Mouse (Mus musculus) forebrain, embryonic 16.5 days (tissue): ENCODE measurements around the gene Klk1b3. TPM values are rescaled to one million over a fixed set of nuclear protein-coding genes. Genes with fewer than 3 reads are reported as not detected.
"Not testable (repeated sequence)": the region's sequence is repeated elsewhere in the genome, so short reads cannot be mapped to it uniquely, and the experiment has no call there.

Source experiments
- ATAC-seq: fragments of 200-750 bp; cut with Nextera tagmentation; 2 replicates; pipeline ENCODE4 v1.8.0; 2017; ENCODE audit warnings: mild to moderate bottlenecking, moderate library complexity
- H3K27ac ChIP-seq: fragments of 300-500 bp; sonication (generic); 2 replicates; pipeline ENCODE4 v1.5.1; 2014; ENCODE audit warnings: low read length, control low read depth
- H3K27me3 ChIP-seq: fragments of 300-500 bp; sonication (generic); replicated peaks from 2 replicates; pipeline ENCODE4 v1.6.1; 2014; ENCODE audit warnings: low read length; ENCODE audit not compliant: control insufficient read depth, insufficient read depth
- H3K36me3 ChIP-seq: fragments of 300-500 bp; sonication (generic); 2 replicates; pipeline ENCODE4 v1.6.1; 2014; ENCODE audit not compliant: control insufficient read depth, insufficient read depth
- H3K4me1 ChIP-seq: fragments of 300-500 bp; sonication (generic); replicated peaks from 2 replicates; pipeline ENCODE4 v1.6.1; 2014; ENCODE audit warnings: low read length; ENCODE audit not compliant: control insufficient read depth, insufficient read depth
- H3K4me2 ChIP-seq: fragments of 300-500 bp; sonication (generic); 2 replicates; pipeline ENCODE4 v1.6.1; 2014; ENCODE audit warnings: mild to moderate bottlenecking, low read length, control low read depth
- H3K4me3 ChIP-seq: fragments of 300-500 bp; sonication (generic); replicated peaks from 2 replicates; pipeline ENCODE4 v1.5.1; 2014; ENCODE audit warnings: mild to moderate bottlenecking, low read length, control low read depth
- H3K9ac ChIP-seq: fragments of 300-500 bp; sonication (generic); replicated peaks from 2 replicates; pipeline ENCODE4 v1.6.1; 2014; ENCODE audit warnings: low read depth, low read length, control low read depth
- H3K9me3 ChIP-seq: fragments of 300-500 bp; sonication (generic); 2 replicates; pipeline ENCODE4 v1.6.1; 2016; ENCODE audit warnings: low read length; ENCODE audit not compliant: control insufficient read depth
- WGBS: fragments of 180-500 bp; shearing (Covaris S2); extraction: QIAGEN DNeasy Blood & Tissue Kit; methylation state at CpG from one replicate; pipeline ENCODE4 v1.1.7; 2014; 5-methylcytosine and 5-hydroxymethylcytosine counted together
- polyA plus RNA-seq: library from polyadenylated mRNA; unstranded; fragments of >200 nt; fragmentation: Nextera tagmentation; extraction: Ambion mirVana; gene quantifications from 2 replicates; pipeline ENCODE4 v1.2.1, GENCODE M21; 2015

Klk1b3 gene
- polyA plus RNA-seq, 1 experiment from 2014 or later = not detected

GRCm38 (mm10) chr7:44247971-44248370, 50.0 kb downstream of the Klk1b3 start:
- H3K36me3 ChIP-seq = peaks cover 30% of the 10 kb centered on the region
- no peak overlapping the region for H3K27ac ChIP-seq
- peaks cover 25% of the 10 kb centered on the region for H3K4me1 ChIP-seq
- H3K9me3 ChIP-seq = no peaks in the 10 kb centered on the region
- H3K9ac ChIP-seq = peak overlapping the region; percentile 96; the same call in 1 of the 2 replicates
- peak overlapping the region; percentile 88 for H3K4me3 ChIP-seq
- no peak for ATAC-seq
- WGBS = 95% methylated on average over 2 of the region's 2 CpGs
- peak overlapping the region; percentile 88 for H3K4me2 ChIP-seq
- no peaks in the 10 kb centered on the region for H3K27me3 ChIP-seq

DNA sequence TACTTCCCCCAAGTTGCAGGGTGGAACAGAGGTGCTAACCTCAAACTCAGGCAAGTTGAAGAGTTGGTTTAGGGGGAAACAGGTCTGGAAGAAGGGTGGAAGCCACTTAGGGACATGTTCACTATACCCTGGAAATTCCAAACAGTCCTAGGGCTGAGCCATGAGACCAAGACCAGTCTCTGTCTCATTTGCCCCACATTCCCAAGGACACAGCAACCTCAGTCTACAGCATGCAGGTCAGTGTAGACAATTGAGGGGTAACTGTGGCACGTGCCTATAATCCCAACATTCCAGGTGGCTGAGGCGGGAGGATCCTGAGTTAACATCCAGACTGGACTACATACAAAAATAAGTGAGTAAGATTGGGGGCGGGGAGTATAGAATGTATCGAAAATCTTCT, 51.3 kb downstream of the Klk1b3 start:
- Histone ChIP-seq H3K27ac (no peak overlapping the region), H3K4me3 (no peak overlapping the region), H3K27me3 (no peaks in the 10 kb centered on the region), H3K36me3 (peaks cover 31% of the 10 kb centered on the region), H3K4me2 (no peak overlapping the region), H3K4me1 (peaks cover 25% of the 10 kb centered on the region), H3K9me3 (no peaks in the 10 kb centered on the region), H3K9ac (no peak overlapping the region)
- WGBS = 95% methylated on average over 4 of the region's 4 CpGs
- no peak for ATAC-seq

GRCm38 (mm10) chr7:44250732-44251275, 52.8 kb downstream of the Klk1b3 start:
- WGBS = 90% methylated on average over 17 of the region's 17 CpGs
- H3K9me3 ChIP-seq, H3K9ac ChIP-seq, H3K4me3 ChIP-seq, H3K4me2 ChIP-seq, ATAC-seq, H3K27me3 ChIP-seq, H3K27ac ChIP-seq: not testable (repeated sequence)
- Histone ChIP-seq H3K36me3 (peaks cover 31% of the 10 kb centered on the region), H3K4me1 (peaks cover 20% of the 10 kb centered on the region)

Other genes with a start within 250 kb of the Klk1b3 start
- gene Klk1b8, start 247.5 kb upstream of the Klk1b3 start, polyA plus RNA-seq = not detected in 2 replicates
- not detected in 2 replicates for gene Klk1b1, start 231.4 kb upstream of the Klk1b3 start, polyA plus RNA-seq
- gene Klk1b9, start 222.1 kb upstream of the Klk1b3 start, polyA plus RNA-seq = not detected in 2 replicates
- not detected in 2 replicates for gene Klk1b11, start 202.3 kb upstream of the Klk1b3 start, polyA plus RNA-seq
- not detected in 2 replicates for gene Klk1b26, start 186.0 kb upstream of the Klk1b3 start, polyA plus RNA-seq
- not detected in 2 replicates for gene Klk1b27, start 145.9 kb upstream of the Klk1b3 start, polyA plus RNA-seq
- gene Klk1b21, start 95.9 kb upstream of the Klk1b3 start, polyA plus RNA-seq = not detected in 2 replicates
- gene Klk1b22, start 85.5 kb upstream of the Klk1b3 start, polyA plus RNA-seq = not detected in 2 replicates
- gene Klk1b16, start 61.4 kb upstream of the Klk1b3 start, polyA plus RNA-seq = not detected in 2 replicates
- not detected in 2 replicates for gene Klk1b24, start 10.0 kb upstream of the Klk1b3 start, polyA plus RNA-seq
- not detected in 2 replicates for gene Klk1b4, start 9.2 kb downstream of the Klk1b3 start, polyA plus RNA-seq
- gene Klk1b5, start 17.8 kb downstream of the Klk1b3 start, polyA plus RNA-seq = not detected in 2 replicates
- not detected in 2 replicates for gene Klk1, start 27.2 kb downstream of the Klk1b3 start, polyA plus RNA-seq
- not detected in 2 replicates for gene Gm36864, start 38.0 kb downstream of the Klk1b3 start, polyA plus RNA-seq
- gene 1700028J19Rik, start 48.5 kb downstream of the Klk1b3 start, polyA plus RNA-seq = 1.1 and 1.4 TPM in 2 replicates
- gene 2410002F23Rik, start 48.5 kb downstream of the Klk1b3 start, polyA plus RNA-seq = 240 and 264 TPM in 2 replicates
- gene Acp4, start 59.2 kb downstream of the Klk1b3 start, polyA plus RNA-seq = not detected in 2 replicates
- gene Gm15517, start 63.3 kb downstream of the Klk1b3 start, polyA plus RNA-seq = not detected in 2 replicates
- 3.5 and 4.4 TPM in 2 replicates for gene Clec11a, start 108.7 kb downstream of the Klk1b3 start, polyA plus RNA-seq
- 20.4 and 26.5 TPM in 2 replicates for gene Shank1, start 112.1 kb downstream of the Klk1b3 start, polyA plus RNA-seq
- 27.2 and 37.2 TPM in 2 replicates for gene Syt3, start 185.9 kb downstream of the Klk1b3 start, polyA plus RNA-seq
- gene 1700008O03Rik, start 187.6 kb downstream of the Klk1b3 start, polyA plus RNA-seq = 0.86 and 2.3 TPM in 2 replicates
- gene Lrrc4b, start 230.8 kb downstream of the Klk1b3 start, polyA plus RNA-seq = 10.6 and 12.6 TPM in 2 replicates